Mouse (Mus musculus) frontal cortex, postnatal 25 days (tissue): ENCODE results near the gene Olfr44.

Source experiments
- DNase-seq, 2 experiments: peaks; one replicate each; pipeline ENCODE4 v3.0.0; 2022; ENCODE audit warnings: low spot score in 2 of 2

Olfr44 gene

GRCm38 (mm10) chr9:39493895-39494294 is at the start of gene Olfr44:
Gene Olfr44 (minus strand): TSS chr9:39493995.
- no peak for DNase-seq

GRCm38 (mm10) chr9:39523616-39524285 is 30.0 kb upstream of the Olfr44 start:
- DNase-seq: no peak

- no peak for DNase-seq
Measured at GRCm38 (mm10) chr9:39518595-39518994, 24.8 kb upstream of the Olfr44 start.

- DNase-seq: no peak
Measured at GRCm38 (mm10) chr9:39515531-39515930, 21.7 kb upstream of the Olfr44 start, which contains the start of gene Olfr957. Gene Olfr957 (minus strand): TSS chr9:39515809.

GRCm38 (mm10) chr9:39509412-39509811 is 15.6 kb upstream of the Olfr44 start:
- no peak for DNase-seq

GRCm38 (mm10) chr9:39508998-39509397 is 15.2 kb upstream of the Olfr44 start:
- peak; percentile 27 to 50 for DNase-seq

GRCm38 (mm10) chr9:39471844-39472243 is 22.0 kb downstream of the Olfr44 start, which contains the start of gene Olfr955:
Gene Olfr955 (minus strand): TSS chr9:39471944.
- DNase-seq: no peak

GRCm38 (mm10) chr9:39456401-39456800 is 37.4 kb downstream of the Olfr44 start, which contains the start of gene Olfr954:
Gene Olfr954 (plus strand): TSS chr9:39456701.
- DNase-seq: no peak
